Mouse (Mus musculus) megakaryocyte, embryonic 14.5 days (primary cell): ENCODE results near the gene Agpat2. TPM values are rescaled to one million over a fixed set of nuclear protein-coding genes. Genes with fewer than 3 reads are reported as not detected.

Source experiments
- H3K27me3 ChIP-seq: replicated peaks from 2 replicates; pipeline ENCODE3; 2012; ENCODE audit warnings: inconsistent platforms
- H3K36me3 ChIP-seq: replicated peaks from 2 replicates; pipeline ENCODE3; 2012; ENCODE audit warnings: low read length, inconsistent platforms, mixed read lengths
- H3K4me1 ChIP-seq: 2 replicates; pipeline ENCODE4 v1.6.1; 2012; ENCODE audit warnings: inconsistent platforms
- H3K4me3 ChIP-seq: replicated peaks from 2 replicates; pipeline ENCODE3; 2012; ENCODE audit warnings: moderate library complexity, mild to moderate bottlenecking, inconsistent platforms
- H3K9me3 ChIP-seq: 2 replicates; pipeline ENCODE4 v1.6.1; 2012; ENCODE audit warnings: inconsistent platforms
- FLI1 ChIP-seq: IDR thresholded peaks from 2 replicates; pipeline ENCODE4 v1.6.1; 2012; ENCODE audit warnings: low read length, inconsistent platforms, mixed read lengths
- GATA1 ChIP-seq: IDR thresholded peaks from 3 replicates; pipeline ENCODE4 v1.6.1; 2012; ENCODE audit warnings: mixed read lengths, low read length, inconsistent platforms, borderline replicate concordance
- polyA plus RNA-seq: library from polyadenylated mRNA; stranded (reverse); fragments of >175 nt; gene quantifications from 2 replicates; pipeline ENCODE4 v1.2.3, GENCODE M21; 2012; ENCODE audit warnings: low replicate concordance; ENCODE audit not compliant: insufficient read depth

Gene Agpat2
- polyA plus RNA-seq, 1 experiment: 34.1 TPM

GRCm38 (mm10) chr2:26590962-26591361 is 13.3 kb downstream of the Agpat2 start:
- Histone ChIP-seq H3K4me3 (no peak overlapping the region), H3K4me1 (peaks cover 91% of the 10 kb centered on the region), H3K36me3 (peaks cover 85% of the 10 kb centered on the region), H3K9me3 (no peaks in the 10 kb centered on the region), H3K27me3 (peaks cover 4% of the 10 kb centered on the region)
- TF ChIP-seq GATA1 (no peak), FLI1 (no peak)

DNA sequence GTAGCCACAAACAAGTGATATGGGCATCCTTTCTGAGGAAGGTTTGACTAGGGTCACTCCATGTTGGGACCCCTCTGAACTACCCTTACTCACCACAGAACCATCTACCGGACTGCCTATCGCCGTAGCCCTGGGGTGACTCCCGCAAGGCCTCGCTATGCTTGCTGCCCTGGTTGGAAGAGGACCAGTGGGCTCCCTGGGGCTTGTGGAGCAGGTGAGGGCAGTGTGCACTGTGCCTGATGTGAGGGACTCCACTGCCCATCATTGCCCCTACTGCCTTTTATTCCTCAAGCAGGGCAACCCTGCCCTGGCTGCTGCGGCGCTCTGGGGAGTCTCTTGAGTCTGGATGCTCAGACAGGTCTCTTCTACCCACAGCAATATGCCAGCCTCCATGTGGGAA is 13.9 kb downstream of the Agpat2 start:
- Histone ChIP-seq H3K4me3 (peak overlapping the region; percentile 11), H3K27me3 (peaks cover 9% of the 10 kb centered on the region), H3K9me3 (no peaks in the 10 kb centered on the region), H3K4me1 (peaks cover 91% of the 10 kb centered on the region), H3K36me3 (peaks cover 80% of the 10 kb centered on the region)
- TF ChIP-seq GATA1 (no peak), FLI1 (no peak)

GRCm38 (mm10) chr2:26589284-26589683 is 14.9 kb downstream of the Agpat2 start:
- TF ChIP-seq GATA1: no peak
- no peak for TF ChIP-seq FLI1
- Histone ChIP-seq H3K27me3 (peaks cover 15% of the 10 kb centered on the region), H3K4me1 (peaks cover 91% of the 10 kb centered on the region), H3K9me3 (no peaks in the 10 kb centered on the region), H3K36me3 (peaks cover 70% of the 10 kb centered on the region), H3K4me3 (peak overlapping the region; percentile 21)

GRCm38 (mm10) chr2:26588573-26588972 is 15.6 kb downstream of the Agpat2 start:
- Histone ChIP-seq H3K4me1 (peaks cover 93% of the 10 kb centered on the region), H3K36me3 (peaks cover 64% of the 10 kb centered on the region), H3K4me3 (peak overlapping the region; percentile 82), H3K9me3 (no peaks in the 10 kb centered on the region), H3K27me3 (peaks cover 21% of the 10 kb centered on the region)
- no peak for TF ChIP-seq FLI1
- no peak for TF ChIP-seq GATA1

- Histone ChIP-seq H3K36me3 (peaks cover 49% of the 10 kb centered on the region), H3K27me3 (peaks cover 36% of the 10 kb centered on the region), H3K9me3 (no peaks in the 10 kb centered on the region), H3K4me3 (peak overlapping the region; percentile 96), H3K4me1 (peaks cover 97% of the 10 kb centered on the region)
- no peak for TF ChIP-seq GATA1
- no peak for TF ChIP-seq FLI1
Measured at GRCm38 (mm10) chr2:26587044-26587405, 17.2 kb downstream of the Agpat2 start.

DNA sequence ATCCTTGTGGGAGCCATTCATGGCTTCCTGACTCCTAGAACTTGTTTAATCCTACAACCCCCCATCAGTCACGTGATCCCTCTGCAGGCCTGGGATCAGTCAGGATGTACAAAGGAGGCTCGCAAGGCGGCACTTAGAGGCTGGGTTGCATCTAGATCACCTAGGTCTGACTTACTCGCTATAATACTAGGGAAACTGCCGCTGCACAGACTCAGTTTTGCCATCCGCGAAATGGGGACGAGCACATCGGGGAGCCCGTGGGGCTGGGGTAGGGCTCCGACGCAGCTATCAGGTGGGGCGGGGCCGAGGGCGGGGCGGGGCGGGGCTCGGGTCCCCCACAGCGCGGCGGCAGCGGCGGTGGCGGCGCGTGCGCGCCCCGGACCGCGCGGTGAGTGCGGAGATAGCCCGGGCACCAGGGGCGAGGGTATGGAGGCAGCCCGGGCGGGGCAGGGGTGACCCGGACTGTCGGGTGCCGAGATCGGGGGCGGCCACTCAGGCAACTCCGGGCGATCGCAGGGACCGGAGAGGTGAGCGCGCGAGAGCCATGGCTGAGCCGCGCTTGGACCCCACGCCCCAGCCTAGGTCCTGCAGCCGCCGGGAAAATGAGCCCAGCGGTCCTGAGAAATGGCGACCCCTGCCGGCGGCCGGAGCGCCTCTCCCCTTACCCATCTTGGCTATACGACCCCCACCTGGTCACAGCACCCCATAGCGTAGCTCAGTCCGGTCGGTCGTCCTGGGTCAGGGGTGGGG is 17.7 kb downstream of the Agpat2 start, which contains the start of gene Gm20532:
Gene Gm20532, plus strand, starts transcription at position 346 of the 750 bp plus-strand sequence.
- Histone ChIP-seq H3K4me1 (peaks cover 97% of the 10 kb centered on the region), H3K9me3 (no peaks in the 10 kb centered on the region), H3K4me3 (peak within 1 kb of the TSS; percentile 96), H3K36me3 (peaks cover 43% of the 10 kb centered on the region), H3K27me3 (peaks cover 41% of the 10 kb centered on the region)
- TF ChIP-seq FLI1 (no peak), GATA1 (no peak)

DNA sequence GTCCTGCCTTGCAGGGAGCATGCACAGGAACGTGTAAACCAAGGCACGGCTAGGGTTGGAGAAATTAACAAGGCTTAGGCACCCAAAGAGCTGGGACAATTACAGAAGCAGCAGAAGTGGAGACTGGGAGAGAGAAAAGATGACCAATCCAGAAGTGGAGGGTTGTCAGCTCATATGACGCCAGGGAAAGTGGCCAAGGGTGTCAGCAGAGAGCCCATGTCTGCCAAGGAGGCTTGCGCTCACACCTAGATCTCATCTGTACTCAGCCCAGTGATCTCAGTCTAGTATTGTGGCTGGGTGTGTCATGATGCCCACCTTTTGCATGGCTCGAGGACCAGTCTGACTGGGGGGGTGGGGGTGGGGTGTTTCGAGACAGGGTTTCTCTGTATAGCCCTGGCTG is 18.5 kb downstream of the Agpat2 start:
- Histone ChIP-seq H3K4me3 (peak overlapping the region; percentile 96), H3K27me3 (peaks cover 48% of the 10 kb centered on the region), H3K9me3 (no peaks in the 10 kb centered on the region), H3K36me3 (peaks cover 36% of the 10 kb centered on the region), H3K4me1 (peaks cover 97% of the 10 kb centered on the region)
- no peak for TF ChIP-seq GATA1
- no peak for TF ChIP-seq FLI1

- Histone ChIP-seq H3K27me3 (peaks cover 58% of the 10 kb centered on the region), H3K4me3 (peak overlapping the region; percentile 93), H3K4me1 (peaks cover 97% of the 10 kb centered on the region), H3K9me3 (no peaks in the 10 kb centered on the region), H3K36me3 (peaks cover 15% of the 10 kb centered on the region)
- TF ChIP-seq GATA1: no peak
- TF ChIP-seq FLI1: no peak
Measured at GRCm38 (mm10) chr2:26583640-26584039, 20.6 kb downstream of the Agpat2 start.

DNA sequence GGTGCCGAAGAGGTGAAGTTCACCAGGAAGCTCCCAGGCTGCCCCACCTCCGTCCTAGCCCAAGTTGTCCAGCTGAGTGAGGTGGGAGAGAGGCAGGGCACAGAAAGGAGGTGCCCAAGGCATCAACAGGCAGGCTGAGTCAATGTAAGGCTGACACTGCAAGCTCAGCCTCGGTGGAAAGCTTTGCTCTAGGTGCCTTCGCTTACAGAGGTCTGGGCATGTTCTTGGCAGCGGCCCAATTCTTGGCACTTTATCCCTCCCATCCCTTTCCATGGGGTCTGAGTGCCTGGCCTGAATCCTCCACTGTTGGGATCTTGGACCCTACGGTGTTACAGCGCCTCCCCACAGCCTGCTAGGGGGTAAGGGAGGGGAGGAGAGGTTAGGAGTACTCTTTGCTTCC is 21.5 kb downstream of the Agpat2 start:
- H3K4me3 ChIP-seq: peak overlapping the region; percentile 29
- H3K36me3 ChIP-seq: peaks cover 6% of the 10 kb centered on the region
- TF ChIP-seq FLI1: no peak
- no peak for TF ChIP-seq GATA1
- H3K9me3 ChIP-seq: no peaks in the 10 kb centered on the region
- peaks cover 97% of the 10 kb centered on the region for H3K4me1 ChIP-seq
- H3K27me3 ChIP-seq: peaks cover 58% of the 10 kb centered on the region

DNA sequence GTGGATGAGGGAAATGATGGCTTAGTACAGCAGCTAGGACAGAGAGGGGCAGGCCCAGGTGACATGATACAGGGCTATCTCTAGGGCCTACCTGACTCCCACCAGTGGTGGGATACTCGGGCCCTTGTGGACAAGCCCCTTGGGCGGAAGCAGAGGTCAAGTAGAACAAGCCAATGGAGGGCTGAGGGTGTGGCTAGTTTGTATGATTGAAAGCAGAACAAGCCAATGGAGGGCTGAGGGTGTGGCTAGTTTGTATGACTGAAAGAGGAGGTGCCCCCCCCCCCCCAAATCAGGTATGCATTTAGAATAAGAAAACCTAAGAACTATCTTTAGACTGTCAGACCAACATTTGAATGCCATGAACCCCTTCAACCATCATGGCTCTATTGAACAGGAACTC is 22.0 kb downstream of the Agpat2 start:
- Histone ChIP-seq H3K9me3 (no peaks in the 10 kb centered on the region), H3K27me3 (peaks cover 58% of the 10 kb centered on the region), H3K4me1 (peaks cover 97% of the 10 kb centered on the region), H3K36me3 (peaks cover 2% of the 10 kb centered on the region), H3K4me3 (no peak overlapping the region)
- TF ChIP-seq FLI1 (no peak), GATA1 (no peak)
